Mouse (Mus musculus): Measurements from ENCODE around the gene St13.

DNA sequence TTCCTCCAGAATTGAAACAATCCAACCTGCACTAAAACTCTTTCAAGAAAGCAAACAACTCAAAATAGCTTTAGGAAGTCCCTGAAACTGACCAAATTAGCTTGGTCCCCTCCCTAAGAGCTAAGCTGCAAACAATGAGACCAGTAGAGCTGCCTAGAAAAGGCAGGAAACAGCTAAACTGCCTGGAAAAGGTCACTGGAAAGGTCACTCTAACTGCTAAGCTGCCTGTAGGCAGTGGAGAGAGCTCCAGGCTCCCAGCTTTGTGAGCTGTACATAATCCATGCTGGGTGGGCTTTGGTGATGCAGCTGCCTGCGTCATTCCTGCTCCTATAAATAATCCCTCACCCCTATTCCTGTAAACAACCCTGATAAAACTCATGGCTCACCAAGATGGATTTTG is 29.5 kb downstream of the St13 start:
- TF ChIP-seq GATA1 (IDR thresholded peaks at IDR 0.05; ENCODE audit: borderline replicate concordance, low read length): no peak
- no peak for TF ChIP-seq CTCF (IDR thresholded peaks at IDR 0.05; ENCODE audit: low read depth, low read length)
- no peak for TF ChIP-seq TAL1 (conservative IDR thresholded peaks at IDR 0.05; ENCODE audit: low read depth, low read length)
- no peak for TF ChIP-seq POLR2AphosphoS5 (IDR thresholded peaks at IDR 0.05; ENCODE audit: insufficient replicate concordance, low read depth, low read length)
- no peak for TF ChIP-seq GATA2 (IDR thresholded peaks at IDR 0.05; ENCODE audit: borderline replicate concordance, low read depth, low read length)
